In the genomic region with DNA sequence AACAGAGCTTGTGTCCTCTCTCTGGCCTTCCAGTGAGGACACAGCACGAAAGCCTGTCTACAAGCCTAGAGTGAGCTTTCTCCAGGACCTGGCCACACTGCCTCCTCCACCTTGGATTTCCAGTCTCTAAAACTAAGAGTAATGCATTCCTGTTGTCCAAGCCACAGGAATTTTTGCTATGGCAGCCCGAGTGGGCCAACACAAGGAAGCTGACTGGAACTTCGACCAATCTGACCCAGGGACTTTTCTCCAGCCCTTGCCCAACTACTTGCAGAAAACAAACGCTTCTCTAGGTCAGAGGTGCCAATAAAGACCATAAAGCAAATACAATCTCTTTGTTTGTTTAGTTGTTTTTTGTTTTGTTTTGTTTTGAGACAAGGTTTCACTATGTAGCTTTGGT, we compare ENCODE assay signal across 26 mouse cellular contexts. TPM values are rescaled to one million over a fixed set of nuclear protein-coding genes. Genes with fewer than 3 reads are reported as not detected.
DNase-seq lines count a peak whose midpoint lies in the region; ATAC-seq and TF ChIP-seq lines count a peak whose summit lies in the region.
"Had no signal": no experiment of that assay in that cellular context is flagged by ENCODE, and none has a peak within 500 bp of the region (broad histone marks: within the 10 kb centered on the region; RNA-seq: fewer than 3 reads in every experiment).

No protein-coding gene starts in this region.

- no peak overlapping the region for H3K4me3 ChIP-seq in heart, postnatal 0 days (ENCODE audit: low read depth, low read length)
- H3K4me3 ChIP-seq: embryonic facial prominence, embryonic 10.5 days; embryonic facial prominence, embryonic 12.5 days; forebrain, embryonic 10.5 days; forebrain, embryonic 12.5 days had no signal

- no peak for TF ChIP-seq CTCF in heart, postnatal 0 days (IDR thresholded peaks at IDR 0.05; ENCODE audit: low read depth)

- H3K4me2 ChIP-seq in heart, postnatal 0 days (ENCODE audit: low read depth, low read length), result no peak overlapping the region
- H3K4me2 ChIP-seq: embryonic facial prominence, embryonic 12.5 days; forebrain, embryonic 12.5 days had no signal

- H3K27ac ChIP-seq in heart, postnatal 0 days (ENCODE audit: low read depth), result no peak overlapping the region
- H3K27ac ChIP-seq: embryonic facial prominence, embryonic 10.5 days; embryonic facial prominence, embryonic 12.5 days; forebrain, embryonic 10.5 days; forebrain, embryonic 12.5 days had no signal

- TF ChIP-seq EP300 in heart, postnatal 0 days (IDR thresholded peaks at IDR 0.05; ENCODE audit: low read depth), result no peak

- H3K9ac ChIP-seq in heart, postnatal 0 days (replicated peaks; ENCODE audit: low read depth, low read length), result no peak overlapping the region
- H3K9ac ChIP-seq: embryonic facial prominence, embryonic 12.5 days; forebrain, embryonic 12.5 days had no signal

- no peaks in the 10 kb centered on the region for H3K36me3 ChIP-seq in heart, postnatal 0 days (replicated peaks; ENCODE audit: control insufficient read depth, insufficient read depth, low read length)
- H3K36me3 ChIP-seq: embryonic facial prominence, embryonic 10.5 days; embryonic facial prominence, embryonic 12.5 days; forebrain, embryonic 10.5 days; forebrain, embryonic 12.5 days; G1E had no signal

- peak; percentile 3 for DNase-seq in heart, postnatal 0 days (ENCODE audit: low spot score)
- DNase-seq in heart, adult 18-20 months, result no peak
- DNase-seq in Muller cell, postnatal 12 days (ENCODE audit: inconsistent ontology term), result peak; percentile 34
- peak; percentile 82 for DNase-seq in adipocyte (ENCODE audit: low spot score)
- DNase-seq in cerebellum, postnatal 25 days, result no peak
- DNase-seq: adrenal gland, adult 2 months; adrenal gland, postnatal 10 days; adrenal gland, postnatal 25 days; B cell, adult 2 months; cerebellum, adult 11-12 months; cerebellum, adult 2 months; cerebellum, adult 9-11 months; cerebellum, postnatal 14 days had no signal

- no peaks in the 10 kb centered on the region for H3K9me3 ChIP-seq in heart, postnatal 0 days (replicated peaks; ENCODE audit: control insufficient read depth, low read length)
- H3K9me3 ChIP-seq: embryonic facial prominence, embryonic 10.5 days; embryonic facial prominence, embryonic 12.5 days; forebrain, embryonic 10.5 days; forebrain, embryonic 12.5 days; G1E had no signal

- ATAC-seq in heart, postnatal 0 days (ENCODE audit: insufficient read depth, low read depth), result no peak
- no peak for ATAC-seq in frontal cortex, adult (ENCODE audit: low TSS enrichment)
- no peak for ATAC-seq in cerebellum, adult (ENCODE audit: insufficient number of reproducible peaks, low FRiP score, low TSS enrichment)
- ATAC-seq: activated CD4-positive, CD25-positive, alpha-beta regulatory T cell, adult 4 months; CD4-positive, CD25-positive, alpha-beta regulatory T cell, adult 4 months; forebrain, embryonic 14.5 days; forebrain, embryonic 16.5 days; Patski had no signal

- 80% methylated on average over 4 of the region's 4 CpGs for WGBS in heart, postnatal 0 days

- peaks cover 13% of the 10 kb centered on the region for H3K4me1 ChIP-seq in heart, postnatal 0 days (ENCODE audit: control insufficient read depth, insufficient read depth)
- H3K4me1 ChIP-seq: forebrain, embryonic 12.5 days had no signal

- H3K27me3 ChIP-seq in heart, postnatal 0 days (ENCODE audit: control insufficient read depth, insufficient read depth, low read length), result no peaks in the 10 kb centered on the region
- H3K27me3 ChIP-seq: CH12.LX; embryonic facial prominence, embryonic 12.5 days; forebrain, embryonic 12.5 days; Patski had no signal

RNA-seq across cellular contexts. Expression of gene Tgm2, which starts 56.1 kb away (rescaled TPM):
- 445 and 622 TPM in 2 replicates for total RNA-seq in heart, postnatal 0 days (2014; rRNA removed; ENCODE audit: low replicate concordance)
- 136 and 155 TPM in 2 replicates for polyA plus RNA-seq in heart, postnatal 0 days (2015; fragmentation: Nextera tagmentation; extraction: Ambion mirVana)
- total RNA-seq in heart, adult 18-20 months (2021), result 100 to 1,000 TPM; 247 to 266 TPM

Comparison
In these comparisons a context has a peak if more than half of its experiments do, and no peak if none do; other contexts are left out.
1. DNase-seq: peak in heart, postnatal 0 days (single experiment), Muller cell, postnatal 12 days (single experiment) and adipocyte (single experiment); none in heart, adult 18-20 months (0 of 2) and cerebellum, postnatal 25 days (0 of 2).